Mouse (Mus musculus): ENCODE results near the gene Ttc34.
A peak's percentile ranks its signal among the peaks of the same experiment; 100 is the strongest.

Ttc34 gene

DNA sequence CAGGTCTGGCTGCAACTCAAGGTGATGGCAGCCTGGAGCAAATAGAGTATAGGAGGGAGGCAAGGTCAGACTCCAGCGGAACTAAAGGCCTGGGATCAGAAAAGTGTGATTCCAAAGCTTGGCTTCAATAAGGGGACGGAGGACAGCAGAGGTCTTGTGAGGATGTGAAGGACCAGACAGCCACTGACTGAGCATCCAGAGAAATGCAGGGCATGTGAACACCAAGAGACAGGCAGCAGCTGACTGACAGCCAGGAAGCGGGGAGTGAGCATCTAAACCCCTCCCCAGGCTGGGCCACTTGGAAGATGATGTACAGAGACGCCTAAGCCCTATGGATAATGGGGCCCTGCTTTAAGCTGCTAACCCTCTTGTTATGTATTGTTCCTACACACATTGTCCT lies 33.5 kb downstream of the Ttc34 start:
- no peak for TF ChIP-seq GATA4 (IDR thresholded peaks at IDR 0.05; ENCODE audit: insufficient replicate concordance, low read length)

GRCm38 (mm10) chr4:154871757-154872251 lies 34.5 kb downstream of the Ttc34 start:
- no peak for TF ChIP-seq GATA4 (IDR thresholded peaks at IDR 0.05; ENCODE audit: insufficient replicate concordance, low read length)

- TF ChIP-seq GATA4 (IDR thresholded peaks at IDR 0.05; ENCODE audit: insufficient replicate concordance, low read length): no peak
Measured at GRCm38 (mm10) chr4:154873186-154873585, 35.9 kb downstream of the Ttc34 start.

DNA sequence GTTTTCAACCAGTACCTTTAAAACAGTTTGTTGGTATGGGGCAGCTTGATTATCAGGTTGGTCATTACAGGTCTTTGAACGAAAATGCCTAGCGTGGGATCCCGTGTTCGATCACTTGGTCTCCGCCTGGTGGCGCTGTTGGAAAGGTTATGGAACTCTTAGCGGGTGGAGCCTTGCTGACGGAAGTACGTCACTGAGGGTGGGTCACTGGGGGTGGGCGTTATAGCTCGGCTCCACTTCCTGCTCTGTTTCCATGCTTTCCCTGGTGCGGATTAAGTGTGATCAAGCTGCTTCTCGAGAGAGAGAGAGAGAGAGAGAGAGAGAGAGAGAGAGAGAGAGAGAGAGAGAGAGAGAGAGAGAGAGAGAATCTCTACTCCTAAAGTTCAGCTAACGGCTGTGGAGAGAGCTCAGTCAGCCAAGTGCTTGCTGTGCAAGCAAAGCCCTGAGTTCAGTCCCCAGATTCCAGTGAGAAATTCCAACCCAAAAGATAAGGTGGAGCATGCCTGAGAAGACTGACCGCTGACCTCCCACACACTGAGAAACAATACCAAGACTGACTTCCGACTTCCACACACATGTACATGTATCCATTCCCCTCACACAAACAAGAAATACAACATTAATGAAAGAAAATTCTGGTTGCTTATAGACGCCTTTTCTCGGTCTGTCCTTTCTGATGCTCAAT lies 40.7 kb downstream of the Ttc34 start:
- TF ChIP-seq GATA4 (IDR thresholded peaks at IDR 0.05; ENCODE audit: insufficient replicate concordance, low read length): peak; percentile 36; the same call in 1 of the 2 replicates

DNA sequence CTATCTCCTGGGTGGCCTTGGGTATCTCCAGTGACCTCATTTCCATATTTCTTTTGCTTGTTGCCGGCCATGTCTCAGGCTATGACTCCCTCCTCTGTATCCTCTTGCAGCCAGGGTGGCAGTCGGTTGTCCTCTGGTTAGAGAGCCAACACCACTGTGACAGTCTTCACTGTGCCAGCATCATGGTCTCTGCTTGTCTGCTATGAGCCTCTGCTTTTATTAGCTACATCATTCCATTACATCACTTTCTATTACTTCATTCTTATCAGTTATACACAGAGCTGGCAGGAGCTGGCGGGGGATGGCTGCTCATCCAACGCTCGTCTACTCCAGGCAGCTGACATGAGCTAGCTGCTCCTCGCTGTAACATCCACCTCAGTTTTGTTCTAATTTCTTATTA lies 43.5 kb downstream of the Ttc34 start:
- no peak for TF ChIP-seq GATA4 (IDR thresholded peaks at IDR 0.05; ENCODE audit: insufficient replicate concordance, low read length)

DNA sequence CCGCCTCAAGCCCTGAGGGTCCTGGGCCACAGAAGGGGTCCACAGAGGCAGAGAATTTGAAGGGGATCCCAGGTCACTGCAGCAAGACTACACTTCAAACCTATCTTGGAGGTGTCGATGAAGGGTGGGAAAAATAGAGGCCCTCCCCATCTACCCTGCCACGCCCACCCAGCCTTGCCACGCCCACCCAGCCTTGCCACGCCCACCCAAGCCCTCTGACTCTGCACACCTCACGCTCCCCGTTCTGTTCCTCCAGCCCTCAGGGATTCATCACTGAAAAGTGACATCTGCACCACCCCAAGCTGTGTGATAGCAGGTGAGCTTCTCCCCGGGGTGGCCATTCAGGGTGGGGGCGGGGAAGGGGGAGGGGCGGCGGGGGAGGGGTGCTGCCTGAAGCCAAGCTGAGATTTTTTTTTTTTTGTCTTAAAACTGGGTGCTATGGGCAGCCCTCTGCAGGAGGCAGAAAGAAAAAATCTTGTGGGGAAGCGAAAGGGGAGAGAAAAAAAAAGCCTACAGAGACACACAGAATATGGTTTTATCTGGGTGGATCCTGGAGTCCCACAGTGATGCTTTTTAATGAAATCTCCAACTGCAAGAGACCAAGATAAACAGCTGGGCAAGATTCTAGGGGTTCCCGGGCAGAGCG lies 44.9 kb downstream of the Ttc34 start:
- TF ChIP-seq GATA4 (IDR thresholded peaks at IDR 0.05; ENCODE audit: insufficient replicate concordance, low read length): no peak

GRCm38 (mm10) chr4:154885416-154885815 lies 48.2 kb downstream of the Ttc34 start:
- no peak for TF ChIP-seq GATA4 (IDR thresholded peaks at IDR 0.05; ENCODE audit: insufficient replicate concordance, low read length)

DNA sequence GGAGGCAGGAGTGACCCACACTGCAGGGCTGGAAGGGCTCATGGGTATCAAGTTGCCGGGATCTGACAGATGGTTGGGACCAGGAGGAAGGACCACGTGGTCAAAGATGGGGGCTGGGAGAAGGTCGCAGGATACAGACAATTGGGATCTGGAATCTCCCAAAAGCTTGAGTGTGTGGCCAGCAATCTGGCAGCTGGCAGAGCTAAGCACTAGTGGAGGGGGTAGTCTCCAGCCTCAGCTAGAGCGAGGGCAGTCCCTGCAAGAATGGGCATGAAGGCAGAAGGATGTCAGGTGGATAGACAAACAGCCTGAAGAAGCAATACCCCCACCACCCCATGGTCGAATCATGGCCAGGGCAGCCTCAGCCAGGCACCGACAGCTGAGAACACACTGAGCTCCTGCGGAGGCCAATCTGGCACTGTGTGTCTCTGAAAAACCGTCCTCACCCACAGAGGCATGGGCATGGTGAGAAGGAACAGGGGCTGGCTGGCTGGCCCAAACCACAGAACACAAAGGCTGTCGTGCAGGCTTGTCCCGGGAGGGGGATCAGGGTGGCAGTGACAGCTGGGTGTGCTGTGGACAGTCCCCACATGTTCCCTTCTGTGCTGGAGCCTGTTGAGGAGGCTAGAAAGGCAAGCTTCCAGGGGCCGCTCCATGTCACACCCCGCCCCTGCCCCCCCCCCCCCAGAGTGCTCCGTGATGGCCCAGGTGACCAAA lies 49.8 kb downstream of the Ttc34 start:
- TF ChIP-seq GATA4 (IDR thresholded peaks at IDR 0.05; ENCODE audit: insufficient replicate concordance, low read length): no peak

- TF ChIP-seq GATA4 (IDR thresholded peaks at IDR 0.05; ENCODE audit: insufficient replicate concordance, low read length): no peak
Measured at GRCm38 (mm10) chr4:154887593-154888250, 50.5 kb downstream of the Ttc34 start.

- no peak for TF ChIP-seq GATA4 (IDR thresholded peaks at IDR 0.05; ENCODE audit: insufficient replicate concordance, low read length)
Measured at GRCm38 (mm10) chr4:154890887-154891286, 53.6 kb downstream of the Ttc34 start.

DNA sequence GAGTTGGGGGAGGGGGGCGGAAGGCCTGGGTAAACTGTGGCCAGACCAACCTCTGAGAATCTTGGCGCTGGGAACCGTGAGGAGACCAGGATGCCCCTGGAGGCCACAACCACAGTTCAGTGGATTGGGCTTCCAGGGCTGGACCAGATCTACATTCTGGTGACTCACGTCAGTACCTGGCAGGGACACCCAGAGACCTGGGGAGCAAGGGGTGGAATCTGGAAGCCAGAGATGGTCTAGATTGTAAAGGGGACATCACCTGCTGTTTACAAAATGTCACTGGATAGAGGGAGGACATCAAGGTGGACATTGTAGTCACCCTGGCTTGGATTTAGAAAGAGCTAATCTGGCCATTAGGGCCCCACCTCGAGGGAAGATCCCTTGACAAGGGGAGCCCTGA lies 58.3 kb downstream of the Ttc34 start:
- no peak for TF ChIP-seq GATA4 (IDR thresholded peaks at IDR 0.05; ENCODE audit: insufficient replicate concordance, low read length)

DNA sequence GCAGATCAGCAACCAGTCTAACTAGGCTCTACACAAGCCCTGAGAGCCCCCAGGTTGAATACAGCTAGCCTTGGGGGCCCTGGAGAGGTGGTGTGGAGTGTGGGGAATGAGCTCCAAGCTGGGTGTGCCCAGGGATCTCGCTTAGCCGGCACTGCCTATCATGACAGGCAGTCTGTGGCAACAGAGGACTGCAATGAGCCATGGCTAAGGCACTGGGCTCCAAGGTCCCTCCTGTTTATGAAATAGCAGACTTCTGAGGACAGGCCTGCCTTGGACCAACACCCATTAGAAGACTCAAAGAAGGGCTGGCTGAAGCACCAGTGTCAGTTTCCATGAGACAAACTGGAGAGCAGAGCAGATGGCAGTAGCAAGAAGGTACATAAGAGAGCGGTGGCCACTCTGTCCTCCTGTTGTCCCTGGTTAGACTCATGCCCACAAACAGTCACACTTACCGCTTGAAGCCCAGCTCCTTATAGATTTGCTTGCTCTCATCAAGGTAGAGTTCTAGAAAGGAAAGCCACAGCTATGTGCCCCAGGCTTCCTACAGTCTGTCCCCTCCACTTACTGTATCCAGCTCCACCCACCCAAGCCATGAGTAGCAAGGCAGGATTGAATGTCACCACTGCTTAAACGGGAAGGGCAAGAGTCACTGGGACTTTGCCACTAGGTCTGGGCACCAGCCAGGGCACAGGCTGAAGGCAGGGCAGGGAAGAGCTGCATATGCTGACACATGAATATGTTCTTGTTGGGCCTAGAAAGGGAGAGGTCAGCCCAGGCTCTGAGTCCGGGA lies 60.6 kb downstream of the Ttc34 start:
- TF ChIP-seq GATA4 (IDR thresholded peaks at IDR 0.05; ENCODE audit: insufficient replicate concordance, low read length): no peak

GRCm38 (mm10) chr4:154898506-154899446 lies 61.5 kb downstream of the Ttc34 start, which contains the start of gene Fam213b:
Fam213b (minus strand) TSS chr4:154899135.
- no peak for TF ChIP-seq GATA4 (IDR thresholded peaks at IDR 0.05; ENCODE audit: insufficient replicate concordance, low read length)

GRCm38 (mm10) chr4:154902371-154902770 lies 65.1 kb downstream of the Ttc34 start:
- TF ChIP-seq GATA4 (IDR thresholded peaks at IDR 0.05; ENCODE audit: insufficient replicate concordance, low read length): no peak

Measured in liver, adult (tissue).